Mouse (Mus musculus) monocyte, adult 5-6 weeks (primary cell): Measurements from ENCODE around the gene Olfr829. TPM values are rescaled to one million over a fixed set of nuclear protein-coding genes. Genes with fewer than 3 reads are reported as not detected.
"Not testable (repeated sequence)": the region's sequence is repeated elsewhere in the genome, so short reads cannot be mapped to it uniquely, and the experiment has no call there.

ENCODE experiments used
- ATAC-seq: fragments of 153-309, 156-312 bp; replicated peaks from 2 replicates; pipeline ENCODE4 v1.8.0; 2017; ENCODE audit warnings: mild to moderate bottlenecking; ENCODE audit not compliant: low TSS enrichment, insufficient number of reproducible peaks, severe bottlenecking, poor library complexity, low FRiP score
- total RNA-seq: library from RNA; stranded (forward); fragments of 200-1000, 200-491, 200-594 nt; gene quantifications from 3 replicates; pipeline ENCODE4 v1.2.3, GENCODE M21; 2017

Olfr829 gene
- total RNA-seq: not detected in 3 replicates

DNA sequence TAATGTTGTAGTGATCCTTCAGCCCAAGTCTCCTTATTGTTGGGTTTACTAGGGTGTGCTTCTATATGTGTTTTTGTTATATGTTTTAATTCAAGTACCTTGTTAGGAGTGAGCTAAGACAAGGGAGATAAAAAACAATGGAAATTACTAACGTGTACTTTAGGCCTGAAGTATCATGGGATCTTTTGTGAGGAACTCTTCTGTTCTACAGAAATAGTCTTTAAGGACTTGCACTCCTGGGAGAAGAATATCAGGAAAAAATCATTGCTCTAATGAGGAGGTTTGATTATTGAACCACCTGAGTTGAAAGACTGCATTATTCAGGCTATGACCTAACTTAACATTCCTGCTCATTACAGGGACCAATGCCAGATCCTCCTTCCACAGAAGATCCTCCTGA, at the start of gene Olfr829:
Olfr829 (plus strand) TSS at position 301 of the 400 bp plus-strand sequence.
- no peak for ATAC-seq

DNA sequence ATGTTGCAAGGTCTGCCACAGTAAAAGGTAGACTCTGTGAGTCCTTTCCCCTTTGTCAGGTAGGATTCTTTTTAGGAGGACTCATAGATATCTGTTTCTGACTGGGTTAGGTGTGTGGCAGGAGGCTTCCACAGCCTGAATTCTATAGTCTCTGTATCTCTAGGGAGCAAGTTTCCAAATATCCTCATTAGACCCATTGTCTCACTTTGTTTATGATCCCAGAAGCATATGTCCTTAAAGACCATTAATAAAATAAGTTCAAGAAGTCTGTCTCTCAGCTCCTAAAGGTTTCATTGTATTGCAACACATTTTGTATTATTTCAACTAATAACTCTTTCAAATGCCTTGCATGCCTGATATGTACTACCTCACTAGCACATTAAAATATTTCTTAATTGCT, 35.3 kb upstream of the Olfr829 start, which contains the start of gene Olfr828:
Olfr828 (minus strand) TSS at position 101 of the 400 bp plus-strand sequence.
- no peak for ATAC-seq

DNA sequence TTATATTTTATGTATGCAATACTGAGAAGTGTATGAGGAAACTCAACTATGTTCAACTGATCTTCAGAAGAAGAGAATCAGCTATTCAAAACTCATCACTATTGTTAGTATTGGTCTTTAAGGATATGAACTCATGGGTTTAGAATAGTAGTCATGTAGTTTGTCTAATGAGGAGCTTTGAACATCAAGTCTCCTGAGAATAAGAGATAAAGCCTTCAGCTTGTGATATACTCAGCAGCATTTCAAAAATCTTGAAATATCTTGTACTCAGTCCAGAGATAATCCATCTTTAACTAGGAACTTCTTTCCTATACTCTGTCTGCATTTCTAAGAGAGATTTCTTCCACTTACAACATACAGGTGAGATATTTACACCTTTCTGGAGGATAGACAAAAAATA, 19.7 kb downstream of the Olfr829 start, which contains the start of gene Olfr830:
Olfr830 (plus strand) TSS at position 301 of the 400 bp plus-strand sequence.
- no peak for ATAC-seq

DNA sequence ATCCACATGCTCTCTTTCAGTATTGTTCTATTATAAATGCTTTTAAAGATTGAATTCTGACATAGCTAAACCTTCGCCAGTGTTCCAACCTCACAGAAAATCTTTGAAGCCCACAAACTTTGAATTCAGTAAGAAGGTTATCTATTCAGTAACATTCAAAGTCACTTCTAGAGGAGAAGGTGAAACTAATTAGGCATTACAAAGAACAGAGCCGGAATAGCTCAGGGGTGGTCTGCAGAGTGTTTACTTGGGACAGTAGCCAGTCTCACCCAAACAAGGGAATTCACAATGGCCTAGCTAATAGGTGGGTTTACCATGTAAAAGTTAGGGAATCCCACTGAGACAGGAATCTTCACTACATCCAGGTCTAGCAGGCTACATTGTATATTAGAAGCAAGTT, 53.0 kb downstream of the Olfr829 start:
- not testable (repeated sequence) for ATAC-seq

Other genes with a start within 250 kb of the Olfr829 start
- gene Muc16, start 180.4 kb upstream of the Olfr829 start, total RNA-seq: under 0.01 TPM in 1 of 3 replicates, not detected in the others
- gene Olfr24, start 90.9 kb upstream of the Olfr829 start, total RNA-seq: not detected in 3 replicates
- gene Olfr828, start 35.4 kb upstream of the Olfr829 start, total RNA-seq: not detected in 3 replicates
- gene Olfr830, start 19.8 kb downstream of the Olfr829 start, total RNA-seq: not detected in 3 replicates
- not detected in 3 replicates for gene Olfr832, start 82.2 kb downstream of the Olfr829 start, total RNA-seq
- not detected in 3 replicates for gene Olfr834, start 133.1 kb downstream of the Olfr829 start, total RNA-seq
- gene Olfr835, start 177.8 kb downstream of the Olfr829 start, total RNA-seq: not detected in 3 replicates